Mouse (Mus musculus): Measurements from ENCODE around the gene Mif. TPM values are rescaled to one million over a fixed set of nuclear protein-coding genes. Genes with fewer than 3 reads are reported as not detected.

Gene Mif
- polyA plus RNA-seq, 1 experiment from 2014 or later, result 1,880 TPM

DNA sequence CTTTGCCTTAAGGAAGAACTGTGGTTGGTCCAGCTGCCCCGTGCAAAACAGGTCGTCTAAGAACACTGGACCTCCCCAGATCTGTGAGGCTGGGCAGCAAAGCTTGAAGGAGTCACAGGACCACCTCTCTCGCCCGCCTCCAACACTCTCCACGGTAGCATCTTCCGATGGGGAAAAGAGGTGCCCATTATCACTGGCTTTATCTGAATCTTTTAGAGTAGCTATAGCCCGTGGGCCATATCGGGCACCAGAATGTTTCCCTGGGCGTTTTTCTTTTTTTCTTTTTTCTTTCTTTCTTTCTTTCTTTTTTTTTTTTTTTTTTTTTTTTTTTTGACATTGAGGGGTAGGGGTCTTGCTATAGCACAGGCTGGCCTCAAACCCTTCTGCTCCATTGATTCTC lies 25.3 kb downstream of the Mif start:
- Histone ChIP-seq H3K4me1 (peaks cover 43% of the 10 kb centered on the region), H3K27ac (replicated peaks) (no peak overlapping the region), H3K9me3 (replicated peaks) (no peaks in the 10 kb centered on the region), H3K4me3 (replicated peaks) (peak overlapping the region; percentile 41), H3K36me3 (no peaks in the 10 kb centered on the region), H3K4me2 (peak overlapping the region; percentile 70), H3K27me3 (replicated peaks) (peaks cover 18% of the 10 kb centered on the region; the same call in 1 of the 2 replicates), H3K9ac (replicated peaks) (peak overlapping the region; percentile 34; the same call in 1 of the 2 replicates)
- WGBS, result 15% methylated on average over 9 of the region's 9 CpGs
- ATAC-seq (ENCODE audit: low FRiP score), result no peak

DNA sequence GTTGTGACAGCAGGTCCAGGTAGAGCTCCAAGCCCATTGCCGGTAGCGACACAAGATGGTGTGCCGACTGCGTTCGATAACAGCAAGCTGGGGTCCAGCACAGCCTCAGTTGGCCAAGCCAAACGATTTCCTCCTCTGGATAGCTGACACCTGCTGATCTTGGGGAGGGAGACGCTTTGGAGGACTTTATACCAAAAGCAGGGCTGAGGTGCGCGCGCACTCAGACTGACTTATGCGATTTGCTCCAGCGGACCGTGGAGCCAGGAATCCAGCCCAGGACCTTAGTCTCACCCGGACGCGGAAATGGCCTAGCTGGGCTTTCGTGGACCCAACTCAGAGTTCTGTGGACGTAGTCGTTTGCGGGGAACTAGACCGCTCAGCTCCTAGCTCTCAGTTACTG lies 25.8 kb downstream of the Mif start:
- Histone ChIP-seq H3K27me3 (replicated peaks) (peaks cover 18% of the 10 kb centered on the region; the same call in 1 of the 2 replicates), H3K9me3 (replicated peaks) (no peaks in the 10 kb centered on the region), H3K4me3 (replicated peaks) (peak overlapping the region; percentile 41), H3K4me1 (peaks cover 43% of the 10 kb centered on the region), H3K27ac (replicated peaks) (no peak overlapping the region), H3K36me3 (no peaks in the 10 kb centered on the region), H3K9ac (replicated peaks) (peak overlapping the region; percentile 34), H3K4me2 (peak overlapping the region; percentile 70)
- 5% methylated on average over 21 of the region's 21 CpGs for WGBS
- no peak for ATAC-seq (ENCODE audit: low FRiP score)

DNA sequence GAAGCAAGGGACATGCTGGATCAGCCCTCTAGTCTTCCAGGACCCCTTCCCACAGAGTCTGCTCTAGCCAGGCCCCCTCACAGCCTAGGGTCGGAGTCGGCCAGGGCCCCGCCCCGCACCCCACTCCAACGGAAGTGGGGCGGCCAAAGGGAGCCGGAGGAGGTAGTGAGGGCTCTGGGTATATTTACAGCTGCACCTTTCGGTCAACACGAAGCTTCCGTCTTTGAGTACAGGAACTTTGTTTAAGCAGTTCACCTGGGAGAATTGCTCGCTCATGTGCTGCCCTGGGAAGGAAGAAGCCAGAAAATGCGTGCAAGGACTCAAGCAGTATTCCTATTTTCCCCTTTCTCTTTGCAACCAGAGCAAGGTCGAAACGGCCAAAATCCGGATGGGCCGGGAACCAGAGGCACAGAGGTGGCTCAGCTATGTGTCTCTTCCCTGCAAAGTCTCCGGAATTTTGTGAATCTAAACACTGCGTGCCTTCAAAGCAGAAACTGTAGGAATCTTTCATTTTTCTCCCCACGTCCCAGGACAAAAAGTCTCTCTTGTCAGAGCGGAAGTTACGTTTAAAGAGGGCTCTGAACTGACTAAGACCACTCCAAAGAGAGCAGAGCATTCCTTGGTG lies 26.5 kb downstream of the Mif start:
- 24% methylated on average over 21 of the region's 21 CpGs for WGBS
- ATAC-seq (ENCODE audit: low FRiP score), result no peak
- Histone ChIP-seq H3K27me3 (replicated peaks) (peaks cover 18% of the 10 kb centered on the region; the same call in 1 of the 2 replicates), H3K4me2 (peak overlapping the region; percentile 70), H3K27ac (replicated peaks) (no peak overlapping the region), H3K36me3 (no peaks in the 10 kb centered on the region), H3K4me1 (peaks cover 43% of the 10 kb centered on the region), H3K9me3 (replicated peaks) (no peaks in the 10 kb centered on the region), H3K9ac (replicated peaks) (peak overlapping the region; percentile 34; the same call in 1 of the 2 replicates), H3K4me3 (replicated peaks) (peak overlapping the region; percentile 41)

DNA sequence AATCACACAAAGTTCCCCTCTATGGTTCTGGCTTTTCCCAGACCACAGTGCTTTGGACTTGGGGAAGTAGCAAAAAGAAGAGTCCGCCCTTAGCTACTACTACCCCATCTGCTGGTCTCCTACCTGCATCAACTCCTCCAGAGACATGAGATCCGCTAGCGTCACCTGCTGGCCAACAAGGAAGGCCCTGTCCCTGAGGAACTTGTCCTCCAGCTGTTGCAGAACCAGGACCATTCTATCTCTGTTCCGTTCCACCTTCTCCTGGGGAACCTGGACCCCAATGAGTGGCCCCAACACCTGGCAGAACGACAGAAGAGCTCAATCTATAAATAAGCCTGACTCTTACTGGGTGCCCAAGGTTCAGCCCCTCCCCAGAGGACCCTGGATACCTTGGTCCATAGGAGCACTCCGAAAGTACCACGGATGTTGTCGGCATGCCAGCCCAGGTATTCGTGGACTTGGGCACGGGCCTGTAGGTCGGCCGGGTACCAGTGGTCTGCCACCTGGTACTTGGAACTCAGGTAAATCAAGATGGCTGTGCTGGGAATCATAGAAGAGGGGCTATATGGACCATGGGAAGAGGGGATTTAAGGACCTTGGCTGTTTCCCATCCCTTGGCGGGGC lies 27.7 kb downstream of the Mif start:
- peaks cover 35% of the 10 kb centered on the region for H3K4me1 ChIP-seq
- H3K4me2 ChIP-seq, result no peak overlapping the region
- no peaks in the 10 kb centered on the region for H3K9me3 ChIP-seq (replicated peaks)
- H3K4me3 ChIP-seq (replicated peaks), result no peak overlapping the region
- ATAC-seq (ENCODE audit: low FRiP score), result no peak
- H3K9ac ChIP-seq (replicated peaks), result no peak overlapping the region
- 73% methylated on average over 13 of the region's 13 CpGs for WGBS
- peaks cover 18% of the 10 kb centered on the region; the same call in 1 of the 2 replicates for H3K27me3 ChIP-seq (replicated peaks)
- H3K27ac ChIP-seq (replicated peaks), result no peak overlapping the region
- H3K36me3 ChIP-seq, result no peaks in the 10 kb centered on the region

DNA sequence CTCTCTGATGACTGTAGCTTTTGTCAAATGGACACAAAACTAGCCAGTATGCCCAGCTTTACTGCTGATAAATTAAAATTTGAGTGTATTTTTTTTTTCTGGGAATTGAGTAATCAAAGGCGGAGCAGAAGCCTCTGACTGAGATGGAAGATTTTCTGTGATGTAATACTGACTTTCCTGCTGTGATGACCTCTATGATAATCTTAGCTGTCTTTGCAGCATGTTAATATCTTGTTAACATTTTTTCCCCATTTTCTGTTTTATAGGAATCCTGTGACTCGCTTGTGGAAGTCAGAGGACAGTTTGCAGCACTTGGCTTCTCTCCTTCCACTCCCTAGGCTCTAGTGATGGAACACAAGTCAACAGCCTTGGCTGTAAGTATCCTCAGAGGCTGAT lies 29.8 kb downstream of the Mif start:
- Histone ChIP-seq H3K9me3 (replicated peaks) (no peaks in the 10 kb centered on the region), H3K4me1 (peaks cover 19% of the 10 kb centered on the region), H3K4me2 (no peak overlapping the region), H3K36me3 (no peaks in the 10 kb centered on the region), H3K9ac (replicated peaks) (no peak overlapping the region), H3K27ac (replicated peaks) (no peak overlapping the region), H3K27me3 (replicated peaks) (peaks cover 18% of the 10 kb centered on the region; the same call in 1 of the 2 replicates), H3K4me3 (replicated peaks) (no peak overlapping the region)
- WGBS, result 96% methylated on average over 2 of the region's 2 CpGs
- ATAC-seq (ENCODE audit: low FRiP score), result no peak

DNA sequence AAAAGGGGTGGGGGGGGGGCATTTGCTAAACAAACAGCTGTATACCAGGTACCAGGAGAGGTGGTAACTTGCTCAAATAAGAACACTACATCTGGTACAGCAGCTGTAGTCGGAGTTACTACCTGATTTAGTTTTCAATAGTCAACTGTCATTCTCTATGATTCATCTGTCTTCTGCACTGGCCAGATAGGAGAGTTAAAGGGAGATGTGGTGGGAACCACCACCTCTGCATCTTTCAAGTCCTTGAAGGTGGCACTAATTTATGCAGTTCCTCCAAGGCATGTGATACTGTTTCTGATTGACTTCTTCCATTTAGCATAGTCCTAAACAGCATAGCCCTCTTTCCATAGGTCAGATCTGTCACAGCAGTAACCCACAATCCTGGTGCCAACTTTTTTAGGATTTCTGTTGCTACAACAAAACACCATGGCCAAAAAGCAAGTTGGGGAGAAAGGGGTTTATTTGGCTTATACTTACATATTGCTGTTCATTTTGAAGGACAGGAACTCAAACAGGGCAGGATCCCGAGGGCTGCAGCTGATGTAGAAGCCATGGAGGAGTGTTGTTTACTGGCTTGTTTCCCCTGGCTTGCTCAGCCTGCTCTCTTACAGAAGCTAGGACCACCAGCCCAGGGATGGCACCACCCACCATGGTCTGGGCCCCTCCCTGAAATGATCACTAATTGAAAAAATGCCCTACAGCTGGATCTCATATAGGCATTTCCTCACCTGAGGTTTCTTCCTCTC lies 30.3 kb downstream of the Mif start:
- Histone ChIP-seq H3K9me3 (replicated peaks) (no peaks in the 10 kb centered on the region), H3K9ac (replicated peaks) (no peak overlapping the region), H3K4me2 (no peak overlapping the region), H3K4me3 (replicated peaks) (no peak overlapping the region), H3K27me3 (replicated peaks) (peaks cover 18% of the 10 kb centered on the region; the same call in 1 of the 2 replicates), H3K27ac (replicated peaks) (no peak overlapping the region), H3K4me1 (peaks cover 14% of the 10 kb centered on the region), H3K36me3 (no peaks in the 10 kb centered on the region)
- ATAC-seq (ENCODE audit: low FRiP score), result no peak
- 83% methylated on average over 2 of the region's 2 CpGs for WGBS

DNA sequence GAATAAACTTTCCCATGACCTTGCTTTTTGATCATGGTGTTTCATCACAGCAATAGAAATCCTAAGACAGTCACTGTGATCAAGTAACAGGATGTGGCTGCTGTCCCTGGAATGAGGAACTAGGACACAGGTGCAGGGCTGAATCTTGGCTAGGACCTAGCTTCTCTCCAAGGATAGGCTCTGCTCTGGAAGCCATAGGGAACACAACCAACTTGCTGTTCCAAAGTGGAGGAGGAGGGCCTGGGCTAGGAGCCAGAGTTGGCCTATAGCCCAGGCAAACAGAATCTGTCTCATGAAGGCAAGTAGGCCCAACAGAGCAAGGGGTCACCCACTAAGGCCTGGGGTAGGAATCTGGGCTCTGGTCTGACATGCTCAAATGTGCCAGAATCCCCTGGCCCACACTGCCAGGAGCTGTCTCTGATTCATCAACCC lies 31.5 kb downstream of the Mif start:
- Histone ChIP-seq H3K27me3 (replicated peaks) (peaks cover 9% of the 10 kb centered on the region; the same call in 1 of the 2 replicates), H3K27ac (replicated peaks) (no peak overlapping the region; the same call in 1 of the 2 replicates), H3K4me2 (no peak overlapping the region), H3K4me1 (peaks cover 3% of the 10 kb centered on the region; the same call in 1 of the 2 replicates), H3K4me3 (replicated peaks) (no peak overlapping the region), H3K9ac (replicated peaks) (no peak overlapping the region), H3K36me3 (no peaks in the 10 kb centered on the region), H3K9me3 (replicated peaks) (no peaks in the 10 kb centered on the region)
- ATAC-seq (ENCODE audit: low FRiP score), result peak; percentile 61; the same call in 1 of the 2 replicates

DNA sequence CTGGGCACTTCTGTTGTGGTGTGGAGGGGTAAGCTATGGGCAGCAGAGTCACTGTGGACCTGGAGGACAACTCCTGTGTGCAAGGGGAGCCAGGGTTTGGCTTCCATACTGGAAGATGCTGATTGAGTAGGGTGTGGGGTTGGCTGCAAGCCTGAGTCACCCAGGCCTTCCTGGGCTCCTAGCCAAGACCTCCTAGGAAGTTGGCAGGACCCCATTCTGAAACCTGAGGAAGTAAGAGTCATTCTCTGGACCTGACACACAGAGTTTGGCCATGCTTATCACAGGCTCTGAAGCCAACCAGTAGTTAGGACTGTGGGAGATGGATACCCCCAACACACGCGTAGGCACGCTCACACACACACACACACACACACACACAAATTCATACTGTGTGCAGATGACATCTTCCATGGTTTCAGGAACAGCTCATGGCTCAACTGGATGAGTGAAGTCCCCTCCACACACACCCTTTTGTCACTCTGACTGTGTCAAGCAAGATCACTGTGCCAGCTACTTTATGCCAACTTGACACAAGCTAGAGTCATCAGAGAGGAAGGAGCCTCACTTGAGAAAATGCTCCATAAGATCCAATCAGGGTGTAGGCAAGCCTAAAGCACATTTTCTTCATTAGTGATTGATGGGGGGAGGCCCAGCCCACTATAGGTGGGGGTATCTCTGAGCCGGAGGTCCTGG lies 32.2 kb downstream of the Mif start:
- 0 out of 2 replicates have a peak, but pooled peaks cover 4% of the 10 kb centered on the region for H3K27me3 ChIP-seq (replicated peaks)
- no peaks in the 10 kb centered on the region for H3K9me3 ChIP-seq (replicated peaks)
- 0 out of 2 replicates have a peak, but pooled peaks cover 3% of the 10 kb centered on the region for H3K4me1 ChIP-seq
- ATAC-seq (ENCODE audit: low FRiP score), result no peak
- WGBS, result 90% methylated on average over 4 of the region's 4 CpGs
- H3K4me2 ChIP-seq, result no peak overlapping the region
- no peak overlapping the region for H3K9ac ChIP-seq (replicated peaks)
- H3K36me3 ChIP-seq, result no peaks in the 10 kb centered on the region
- H3K27ac ChIP-seq (replicated peaks), result no peak overlapping the region; the same call in 1 of the 2 replicates
- no peak overlapping the region for H3K4me3 ChIP-seq (replicated peaks)

DNA sequence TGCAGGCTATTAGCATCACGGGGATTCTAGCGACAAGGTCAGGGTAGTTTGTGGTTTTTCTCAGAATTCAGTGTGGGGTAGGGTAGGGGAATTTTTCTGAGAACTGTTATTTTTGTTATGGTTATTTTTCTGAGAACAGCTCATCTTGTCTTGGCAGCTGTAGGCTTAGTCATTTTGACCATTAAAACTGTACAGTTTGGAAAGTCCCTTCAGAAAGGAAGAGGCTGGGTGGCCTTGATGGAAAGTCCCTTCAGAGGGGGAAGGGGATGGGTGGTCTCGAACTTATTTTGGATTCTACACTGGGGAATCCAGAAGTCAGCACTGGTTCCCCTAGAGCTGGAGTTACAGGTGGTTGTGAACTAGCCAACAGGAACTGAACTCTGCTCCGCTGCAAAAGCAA lies 35.5 kb downstream of the Mif start:
- H3K4me3 ChIP-seq (replicated peaks), result no peak overlapping the region
- no peak for ATAC-seq (ENCODE audit: low FRiP score)
- no peaks in the 10 kb centered on the region for H3K36me3 ChIP-seq
- no peaks in the 10 kb centered on the region for H3K27me3 ChIP-seq (replicated peaks)
- H3K9ac ChIP-seq (replicated peaks), result no peak overlapping the region
- no peaks in the 10 kb centered on the region for H3K9me3 ChIP-seq (replicated peaks)
- no peak overlapping the region for H3K4me2 ChIP-seq
- 0 out of 2 replicates have a peak, but pooled peaks cover 3% of the 10 kb centered on the region for H3K4me1 ChIP-seq
- 86% methylated on average over 4 of the region's 4 CpGs for WGBS
- no peak overlapping the region for H3K27ac ChIP-seq (replicated peaks)

DNA sequence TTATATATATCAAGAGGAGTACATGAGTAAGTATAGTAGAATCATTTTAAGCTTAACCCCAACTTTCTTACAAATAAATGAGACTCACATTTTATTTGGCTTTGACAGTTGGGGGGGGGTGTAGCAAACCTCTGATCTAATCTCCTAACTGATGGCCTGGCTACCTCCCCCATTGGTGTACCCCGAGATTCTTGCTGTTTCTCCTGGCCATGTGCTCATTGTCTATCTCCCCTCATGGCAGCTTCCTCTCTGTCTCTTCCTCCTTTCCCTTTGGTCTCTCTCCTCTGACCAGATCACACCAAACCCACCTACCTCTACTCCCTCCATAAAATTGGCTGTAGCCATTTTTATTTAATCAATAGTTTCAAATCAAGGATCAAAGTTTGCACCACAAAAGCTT lies 36.3 kb downstream of the Mif start:
- H3K36me3 ChIP-seq, result no peaks in the 10 kb centered on the region
- H3K9me3 ChIP-seq (replicated peaks), result no peaks in the 10 kb centered on the region
- H3K9ac ChIP-seq (replicated peaks), result no peak overlapping the region
- WGBS, result 97% methylated on average over 1 of the region's 1 CpGs
- H3K4me2 ChIP-seq, result no peak overlapping the region
- no peaks in the 10 kb centered on the region for H3K27me3 ChIP-seq (replicated peaks)
- H3K4me1 ChIP-seq, result 0 out of 2 replicates have a peak, but pooled peaks cover 3% of the 10 kb centered on the region
- no peak overlapping the region for H3K4me3 ChIP-seq (replicated peaks)
- ATAC-seq (ENCODE audit: low FRiP score), result no peak
- H3K27ac ChIP-seq (replicated peaks), result no peak overlapping the region

DNA sequence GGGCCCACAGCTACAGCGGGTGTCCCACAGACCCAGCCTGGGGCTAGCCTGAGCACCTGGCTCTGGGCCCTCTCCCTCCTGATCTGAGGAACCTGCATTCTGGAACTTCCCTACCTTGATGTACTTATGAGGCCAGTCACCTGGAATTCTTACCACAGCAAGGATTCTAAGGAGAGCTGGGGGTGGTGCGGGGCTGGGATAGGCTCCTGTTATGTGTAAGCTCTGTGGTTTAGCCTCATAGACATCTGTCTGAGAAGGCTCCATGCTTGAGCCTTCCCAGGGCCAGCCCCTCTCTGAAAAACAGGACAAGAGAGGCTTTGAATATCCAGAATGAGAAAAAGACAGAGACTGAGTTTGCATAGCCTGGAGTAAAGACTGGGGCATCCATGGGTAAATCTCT lies 37.6 kb downstream of the Mif start, which contains the start of gene Gstt4:
TSS of gene Gstt4 (minus strand) at position 101 of the 400 bp plus-strand sequence.
- Histone ChIP-seq H3K27me3 (replicated peaks) (no peaks in the 10 kb centered on the region), H3K9ac (replicated peaks) (no peak within 1 kb of the TSS), H3K4me1 (0 out of 2 replicates have a peak, but pooled peaks cover 1% of the 10 kb centered on the region), H3K36me3 (no peaks in the 10 kb centered on the region), H3K9me3 (replicated peaks) (no peaks in the 10 kb centered on the region), H3K4me2 (no peak within 1 kb of the TSS), H3K4me3 (replicated peaks) (no peak within 1 kb of the TSS), H3K27ac (replicated peaks) (no peak within 1 kb of the TSS)
- ATAC-seq (ENCODE audit: low FRiP score), result no peak
- WGBS, result 97% methylated on average over 2 of the region's 2 CpGs
